Mouse (Mus musculus) forelimb bud, embryonic 11.5 days (tissue): ENCODE data around the gene Ank.

ENCODE experiments used
- DNase-seq: peaks from one replicate; pipeline ENCODE4 v3.0.0-alpha.2; 2012; ENCODE audit warnings: low read depth, low spot score

Ank gene

DNA sequence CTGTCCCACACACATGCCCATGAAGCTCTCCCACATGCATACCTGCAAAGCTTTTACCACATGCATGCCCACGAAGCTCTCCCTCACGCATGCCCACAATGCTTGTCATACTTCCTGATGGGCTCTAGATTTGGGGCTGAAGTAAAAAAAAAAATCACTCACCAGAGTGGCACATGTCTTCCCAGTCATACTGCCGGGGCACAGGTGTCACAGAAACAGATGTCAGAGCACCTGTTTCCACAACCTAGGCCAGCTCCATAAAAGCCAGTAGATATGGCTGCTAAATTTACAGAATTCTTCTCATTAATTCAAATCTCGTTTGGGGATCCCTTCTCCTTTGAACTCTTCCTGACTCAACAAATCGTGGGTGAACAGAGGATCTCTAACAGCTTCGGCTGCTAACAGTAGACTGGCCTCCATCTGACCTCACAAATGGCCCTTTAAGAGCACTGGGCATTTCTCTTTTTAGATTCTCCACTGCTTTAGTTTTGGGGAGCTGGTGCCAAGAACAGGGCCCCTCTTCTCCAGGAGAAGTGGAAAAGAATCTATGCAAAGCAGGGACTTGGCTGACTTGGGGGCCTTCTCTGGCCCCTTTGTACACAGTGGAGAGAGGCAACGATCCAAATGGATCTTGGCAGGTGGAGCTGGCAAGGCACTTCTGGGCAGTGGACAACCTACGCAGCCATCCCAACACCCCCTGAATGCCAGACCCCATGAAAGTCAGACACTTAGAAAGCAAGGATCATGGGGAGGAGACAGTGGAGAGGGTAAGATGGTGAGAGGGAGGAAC, 108.7 kb downstream of the Ank start:
- DNase-seq, result no peak

GRCm38 (mm10) chr15:27575932-27576331, 109.5 kb downstream of the Ank start:
- DNase-seq, result no peak

GRCm38 (mm10) chr15:27576886-27577285, 110.4 kb downstream of the Ank start:
- no peak for DNase-seq

GRCm38 (mm10) chr15:27577915-27578780, 111.7 kb downstream of the Ank start:
- no peak for DNase-seq

- no peak for DNase-seq
Observed at GRCm38 (mm10) chr15:27578918-27579317, 112.4 kb downstream of the Ank start.

DNA sequence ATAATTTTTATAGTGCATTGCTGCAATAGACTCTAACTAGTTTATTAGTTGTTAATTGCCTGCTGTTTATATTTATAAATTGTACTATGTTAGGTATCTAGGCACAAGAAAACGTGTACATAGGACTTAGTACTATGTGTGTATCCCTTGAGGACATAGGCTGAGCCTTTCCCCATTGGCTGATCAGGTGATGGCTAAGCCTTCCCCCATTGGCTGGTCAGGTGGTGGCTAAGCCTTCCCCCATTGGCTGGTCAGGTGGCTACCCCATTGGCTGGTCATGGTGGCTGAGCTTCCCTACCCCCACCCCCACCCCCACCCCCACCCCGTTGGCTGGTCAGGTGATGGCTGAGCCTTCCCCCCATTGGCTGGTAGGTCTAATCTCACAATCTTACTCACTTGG, 113.4 kb downstream of the Ank start:
- DNase-seq, result no peak

GRCm38 (mm10) chr15:27580771-27581170, 114.3 kb downstream of the Ank start:
- no peak for DNase-seq

GRCm38 (mm10) chr15:27581640-27582039, 115.2 kb downstream of the Ank start:
- no peak for DNase-seq

- no peak for DNase-seq
Observed at GRCm38 (mm10) chr15:27582428-27582827, 116.0 kb downstream of the Ank start.

GRCm38 (mm10) chr15:27583042-27583441, 116.6 kb downstream of the Ank start:
- DNase-seq, result no peak

DNA sequence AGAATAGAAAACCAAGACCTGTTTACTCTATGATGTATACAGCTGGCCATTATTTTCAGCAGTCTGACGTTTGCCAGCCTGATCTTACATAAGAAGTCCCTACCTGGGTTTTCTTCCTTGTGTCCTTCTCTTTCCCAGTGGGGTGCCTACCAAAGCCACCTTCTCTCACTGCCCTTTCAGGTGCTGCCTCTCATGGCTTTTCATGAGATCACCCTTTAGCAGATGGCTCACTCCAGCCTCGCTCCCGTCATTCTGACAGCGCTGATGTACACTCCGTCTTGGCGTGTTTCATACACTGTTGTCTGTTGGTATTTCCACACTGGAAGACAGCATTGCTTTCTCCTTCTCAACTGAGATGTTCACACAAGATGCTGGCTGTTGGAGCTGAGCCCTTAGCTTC, 117.1 kb downstream of the Ank start:
- no peak for DNase-seq

DNA sequence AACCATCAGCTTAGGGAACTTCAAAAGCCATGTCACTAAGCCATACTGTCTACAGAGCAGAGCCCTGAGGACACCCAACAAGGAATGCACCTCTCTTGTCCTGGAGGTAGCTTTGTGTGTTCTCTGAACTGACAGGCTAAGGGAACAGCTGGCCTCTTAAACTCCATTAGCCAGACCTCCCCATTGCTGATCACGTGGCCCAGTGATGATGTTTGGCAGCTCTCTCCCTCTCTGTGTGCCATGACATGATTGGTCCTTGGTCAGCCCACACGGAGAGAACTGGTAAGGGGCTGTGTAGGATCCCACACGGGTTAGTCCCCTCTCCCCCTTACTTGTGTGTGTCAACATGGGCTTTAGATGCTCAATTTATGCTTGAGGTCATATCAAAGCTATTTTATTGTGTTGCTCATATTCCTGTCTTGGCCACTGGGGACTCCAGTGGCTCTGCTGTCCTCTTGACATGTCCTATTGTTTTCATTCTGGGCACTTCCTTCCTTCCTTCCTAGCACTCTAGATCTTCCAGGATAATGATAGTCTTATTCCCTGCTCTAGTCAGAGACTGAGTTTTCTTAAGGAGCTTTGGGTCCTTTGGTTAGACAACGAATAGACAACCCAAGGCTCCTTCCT, 119.1 kb downstream of the Ank start:
- no peak for DNase-seq

GRCm38 (mm10) chr15:27586093-27586480, 119.6 kb downstream of the Ank start:
- no peak for DNase-seq

GRCm38 (mm10) chr15:27588087-27588826, 121.8 kb downstream of the Ank start:
- DNase-seq, result no peak

DNA sequence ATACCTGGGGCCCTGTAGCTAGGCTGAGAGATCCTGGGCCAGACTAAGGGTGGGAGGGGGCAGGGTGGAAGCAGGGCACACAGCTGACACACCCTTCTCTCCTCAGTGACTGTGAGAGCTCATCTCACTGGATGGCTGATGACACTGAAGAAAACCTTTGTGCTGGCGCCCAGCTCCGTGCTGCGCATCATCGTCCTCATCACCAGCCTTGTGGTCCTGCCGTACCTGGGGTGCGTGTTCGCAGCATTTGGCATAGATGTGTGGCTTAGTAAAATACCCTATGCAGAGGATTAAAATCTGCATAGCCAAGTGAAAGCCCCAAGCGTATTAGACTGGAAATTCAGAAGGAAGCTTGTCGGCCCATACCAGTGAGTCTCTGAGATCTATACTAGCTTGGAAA, 124.3 kb downstream of the Ank start:
- no peak for DNase-seq

- no peak for DNase-seq
Observed at GRCm38 (mm10) chr15:27592620-27593320, 126.3 kb downstream of the Ank start.

- no peak for DNase-seq
Observed at GRCm38 (mm10) chr15:27593717-27594116, 127.2 kb downstream of the Ank start.

GRCm38 (mm10) chr15:27594973-27595372, 128.5 kb downstream of the Ank start:
- DNase-seq, result peak; percentile 33

GRCm38 (mm10) chr15:27595560-27595959, 129.1 kb downstream of the Ank start:
- DNase-seq, result no peak

GRCm38 (mm10) chr15:27596463-27597140, 130.1 kb downstream of the Ank start:
- DNase-seq, result no peak
